Mouse (Mus musculus) limb, embryonic 12.5 days (tissue): ENCODE data around the gene Slc25a45. TPM values are rescaled to one million over a fixed set of nuclear protein-coding genes. Genes with fewer than 3 reads are reported as not detected.

Experiments
- ATAC-seq: fragments of 200-750 bp; cut with Nextera tagmentation; 2 replicates; pipeline ENCODE4 v1.8.0; 2017; ENCODE audit warnings: low read depth, moderate TSS enrichment; ENCODE audit not compliant: insufficient number of reproducible peaks, insufficient read depth, low FRiP score, low TSS enrichment
- H3K27ac ChIP-seq: fragments of 300-500 bp; sonication (generic); 2 replicates; pipeline ENCODE4 v1.5.1; 2016; ENCODE audit warnings: mild to moderate bottlenecking, moderate library complexity
- H3K27me3 ChIP-seq: fragments of 300-500 bp; sonication (generic); 2 replicates; pipeline ENCODE4 v1.6.1; 2016; ENCODE audit warnings: mild to moderate bottlenecking, moderate library complexity
- H3K36me3 ChIP-seq: fragments of 300-500 bp; sonication (generic); 2 replicates; pipeline ENCODE4 v1.6.1; 2016; ENCODE audit warnings: mild to moderate bottlenecking, moderate library complexity
- H3K4me1 ChIP-seq: fragments of 300-500 bp; sonication (generic); replicated peaks from 2 replicates; pipeline ENCODE4 v1.6.1; 2016
- H3K4me2 ChIP-seq: fragments of 300-500 bp; sonication (generic); 2 replicates; pipeline ENCODE4 v1.6.1; 2016; ENCODE audit warnings: mild to moderate bottlenecking, moderate library complexity
- H3K4me3 ChIP-seq: fragments of 300-500 bp; sonication (generic); replicated peaks from 2 replicates; pipeline ENCODE4 v1.5.1; 2016; ENCODE audit warnings: mild to moderate bottlenecking
- H3K9ac ChIP-seq: fragments of 300-500 bp; sonication (generic); replicated peaks from 2 replicates; pipeline ENCODE4 v1.6.1; 2016; ENCODE audit warnings: mild to moderate bottlenecking, moderate library complexity
- H3K9me3 ChIP-seq: fragments of 300-500 bp; sonication (generic); 2 replicates; pipeline ENCODE4 v1.6.1; 2016; ENCODE audit warnings: mild to moderate bottlenecking, moderate library complexity
- WGBS: fragments of 180-500 bp; shearing (Covaris S2); methylation state at CpG from one replicate; pipeline ENCODE4 v1.1.7; 2016; 5-methylcytosine and 5-hydroxymethylcytosine counted together
- polyA plus RNA-seq: library from polyadenylated mRNA; unstranded; fragments of >200 nt; fragmentation: Nextera tagmentation; extraction: Ambion mirVana; gene quantifications from 2 replicates; pipeline ENCODE4 v1.2.1, GENCODE M21; 2016

The Slc25a45 gene
- polyA plus RNA-seq, 1 experiment from 2014 or later = 1.2 TPM

DNA sequence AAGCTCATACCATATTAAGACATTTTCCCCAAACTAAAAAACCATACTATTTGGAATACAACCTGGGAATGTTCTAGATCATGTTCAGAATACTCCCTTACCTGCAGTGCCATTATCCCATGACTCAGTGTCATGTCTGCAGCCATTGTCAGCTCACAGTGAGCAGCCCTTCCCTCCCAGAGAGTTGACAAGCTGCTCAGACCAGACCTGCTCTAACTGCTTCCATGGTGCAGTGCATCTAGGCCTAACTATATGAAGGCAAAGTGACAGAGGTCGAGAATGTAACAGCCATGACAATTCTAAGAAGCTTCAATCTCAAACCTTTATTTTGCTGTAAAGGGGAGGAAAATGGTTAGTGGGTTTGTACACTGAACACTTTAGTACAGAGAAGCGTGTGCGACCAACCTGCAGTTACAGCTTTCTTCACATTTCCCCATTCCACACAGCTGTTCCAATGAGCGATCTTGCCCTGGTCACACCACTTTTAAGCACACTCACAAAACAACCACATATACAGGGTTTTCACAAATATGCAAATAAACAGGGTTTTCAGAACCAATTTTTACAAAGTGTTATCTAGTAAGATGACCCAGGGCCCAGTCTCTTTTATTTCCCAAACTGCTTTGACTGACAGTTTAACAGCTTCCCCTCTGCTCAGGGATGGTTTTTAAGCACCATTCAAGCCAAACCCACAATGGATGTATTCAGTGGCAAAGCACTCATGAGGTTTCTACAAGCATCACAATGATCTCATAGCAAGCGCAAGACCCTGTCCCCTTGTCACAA is 35.4 kb upstream of the Slc25a45 start:
- peak overlapping the region; percentile 2; the same call in 1 of the 2 replicates for H3K27ac ChIP-seq
- no peak overlapping the region for H3K4me3 ChIP-seq
- H3K36me3 ChIP-seq = no peaks in the 10 kb centered on the region
- ATAC-seq = no peak
- H3K9me3 ChIP-seq = no peaks in the 10 kb centered on the region
- peak overlapping the region; percentile 69; the same call in 1 of the 2 replicates for H3K4me2 ChIP-seq
- H3K4me1 ChIP-seq = peaks cover 55% of the 10 kb centered on the region
- H3K9ac ChIP-seq = no peak overlapping the region
- no peaks in the 10 kb centered on the region for H3K27me3 ChIP-seq
- 79% methylated on average over 5 of the region's 5 CpGs for WGBS

DNA sequence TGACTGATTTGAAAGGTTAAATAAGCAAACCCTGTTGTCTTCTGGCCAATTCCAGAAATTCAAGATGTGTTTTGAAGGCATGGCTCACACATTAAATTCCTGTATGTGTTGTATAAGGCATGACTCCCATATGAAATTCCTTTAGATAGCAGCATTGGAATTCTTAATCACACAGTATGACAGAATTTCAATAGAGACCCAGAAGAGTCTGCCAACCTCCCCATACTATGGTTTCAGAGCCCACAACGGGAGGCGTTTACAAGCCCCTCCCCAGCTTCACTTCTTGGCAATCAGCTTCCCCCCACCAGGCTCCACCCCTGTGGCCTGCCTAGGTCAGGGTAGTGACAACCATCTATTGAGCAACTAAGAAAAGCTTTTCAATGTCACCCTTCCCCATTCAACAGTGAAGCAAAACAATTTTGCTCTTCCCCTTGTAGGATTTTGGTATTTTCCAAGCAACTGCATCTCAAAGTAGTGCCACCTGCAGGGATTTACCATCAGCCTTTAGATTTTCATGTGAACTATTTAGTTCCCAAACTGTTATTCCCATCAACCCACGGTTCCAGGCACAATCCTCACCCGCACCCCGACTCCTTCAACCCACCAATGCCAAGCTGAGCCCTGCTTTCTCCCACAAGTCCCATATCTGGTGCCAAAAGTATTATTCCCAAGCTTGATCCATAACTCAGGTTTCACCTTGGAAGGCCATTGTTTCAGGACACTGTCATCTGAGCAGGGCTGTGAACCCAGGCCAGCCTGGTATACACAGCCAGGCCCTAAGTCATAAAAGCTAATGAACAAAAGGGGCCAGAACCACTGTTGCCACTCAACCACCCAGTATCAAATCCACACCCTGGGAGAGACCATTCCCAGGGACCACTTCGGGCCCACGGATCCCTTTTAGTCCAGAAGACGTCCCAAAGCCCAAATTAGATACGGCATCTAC is 34.5 kb upstream of the Slc25a45 start:
- Histone ChIP-seq H3K36me3 (no peaks in the 10 kb centered on the region), H3K9me3 (no peaks in the 10 kb centered on the region), H3K27me3 (no peaks in the 10 kb centered on the region), H3K9ac (peak overlapping the region; percentile 23; the same call in 1 of the 2 replicates), H3K4me3 (0 out of 2 replicates have a peak overlapping the region, but pooled peaks have one; percentile 11), H3K4me1 (peaks cover 64% of the 10 kb centered on the region), H3K27ac (0 out of 2 replicates have a peak overlapping the region, but pooled peaks have one; percentile 37), H3K4me2 (peak overlapping the region; percentile 69)
- 73% methylated on average over 9 of the region's 9 CpGs for WGBS
- no peak for ATAC-seq

DNA sequence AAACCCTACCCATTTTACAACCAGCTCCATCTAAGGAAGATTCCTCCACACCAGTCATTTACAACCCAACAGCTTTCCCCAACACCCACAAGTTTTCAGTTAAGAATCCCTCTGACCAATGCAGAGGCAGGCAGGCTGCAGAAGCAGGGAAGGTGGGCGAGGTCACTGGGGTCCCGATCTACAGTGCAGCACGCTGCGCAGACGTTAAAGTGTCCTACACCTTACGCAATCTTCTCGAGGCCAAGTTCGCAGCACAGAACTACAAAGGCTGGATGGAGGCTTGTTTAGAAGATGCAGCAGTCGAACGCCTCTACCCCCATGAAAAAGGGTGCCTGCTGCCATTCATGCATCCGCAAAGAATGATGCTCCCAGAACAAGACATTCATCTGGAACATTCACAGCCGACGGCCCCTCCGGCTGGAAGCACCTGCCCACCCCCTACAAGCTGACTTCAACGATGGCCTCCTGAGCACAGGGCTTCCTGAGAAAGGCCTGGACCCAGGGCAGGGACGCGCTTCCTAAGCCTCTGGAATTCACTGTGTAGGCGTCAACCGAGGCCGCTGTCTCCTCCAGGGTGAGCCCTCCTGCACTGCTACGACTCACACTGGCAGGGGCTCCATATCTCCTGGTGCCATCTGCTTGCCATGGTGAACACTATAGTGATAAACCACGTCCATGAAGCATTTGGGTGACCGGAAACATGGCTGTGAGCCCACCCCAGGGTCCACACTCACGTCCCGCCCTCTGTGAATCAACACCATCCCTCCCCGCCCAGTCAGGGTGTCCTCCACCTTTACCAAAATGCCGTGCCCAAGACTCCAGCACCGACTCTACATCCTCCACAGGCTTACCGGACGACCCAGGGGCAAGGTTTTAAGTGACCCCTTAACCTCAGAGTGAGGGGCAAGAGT is 33.6 kb upstream of the Slc25a45 start:
- H3K36me3 ChIP-seq = no peaks in the 10 kb centered on the region
- no peaks in the 10 kb centered on the region for H3K27me3 ChIP-seq
- peak overlapping the region; percentile 39 for H3K4me3 ChIP-seq
- H3K4me2 ChIP-seq = peak overlapping the region; percentile 69
- no peaks in the 10 kb centered on the region for H3K9me3 ChIP-seq
- H3K4me1 ChIP-seq = peaks cover 74% of the 10 kb centered on the region
- peak overlapping the region; percentile 37 for H3K27ac ChIP-seq
- no peak for ATAC-seq
- peak overlapping the region; percentile 23 for H3K9ac ChIP-seq
- 87% methylated on average over 30 of the region's 30 CpGs for WGBS

DNA sequence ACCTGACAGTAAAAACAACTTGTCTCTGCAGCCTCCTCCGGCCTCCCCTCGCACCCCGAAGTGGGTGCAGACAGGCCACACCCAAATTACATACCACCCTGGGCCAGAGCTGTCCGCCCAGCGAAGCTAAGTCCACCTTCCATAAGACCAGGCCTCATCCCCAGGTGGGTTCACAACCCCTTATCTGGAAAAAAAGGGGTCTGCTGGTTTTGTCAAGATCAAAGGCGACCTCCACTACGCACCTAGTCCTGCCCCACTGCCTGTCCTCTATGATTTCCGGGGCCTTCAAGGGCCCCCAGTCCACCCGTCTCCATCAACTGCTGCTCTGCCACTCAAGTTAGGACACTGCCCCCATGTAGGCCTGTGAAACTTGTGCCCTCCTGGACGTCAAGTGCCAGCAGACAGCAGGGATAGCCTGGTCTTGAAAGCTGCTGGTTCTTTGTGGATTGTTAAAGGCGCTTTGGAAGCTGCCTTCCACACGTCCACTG is 32.7 kb upstream of the Slc25a45 start:
- Histone ChIP-seq H3K9me3 (no peaks in the 10 kb centered on the region), H3K4me2 (peak overlapping the region; percentile 69), H3K4me1 (peaks cover 82% of the 10 kb centered on the region), H3K27me3 (no peaks in the 10 kb centered on the region), H3K27ac (peak overlapping the region; percentile 98), H3K9ac (peak overlapping the region; percentile 58), H3K4me3 (peak overlapping the region; percentile 39), H3K36me3 (no peaks in the 10 kb centered on the region)
- 78% methylated on average over 12 of the region's 12 CpGs for WGBS
- no peak for ATAC-seq

DNA sequence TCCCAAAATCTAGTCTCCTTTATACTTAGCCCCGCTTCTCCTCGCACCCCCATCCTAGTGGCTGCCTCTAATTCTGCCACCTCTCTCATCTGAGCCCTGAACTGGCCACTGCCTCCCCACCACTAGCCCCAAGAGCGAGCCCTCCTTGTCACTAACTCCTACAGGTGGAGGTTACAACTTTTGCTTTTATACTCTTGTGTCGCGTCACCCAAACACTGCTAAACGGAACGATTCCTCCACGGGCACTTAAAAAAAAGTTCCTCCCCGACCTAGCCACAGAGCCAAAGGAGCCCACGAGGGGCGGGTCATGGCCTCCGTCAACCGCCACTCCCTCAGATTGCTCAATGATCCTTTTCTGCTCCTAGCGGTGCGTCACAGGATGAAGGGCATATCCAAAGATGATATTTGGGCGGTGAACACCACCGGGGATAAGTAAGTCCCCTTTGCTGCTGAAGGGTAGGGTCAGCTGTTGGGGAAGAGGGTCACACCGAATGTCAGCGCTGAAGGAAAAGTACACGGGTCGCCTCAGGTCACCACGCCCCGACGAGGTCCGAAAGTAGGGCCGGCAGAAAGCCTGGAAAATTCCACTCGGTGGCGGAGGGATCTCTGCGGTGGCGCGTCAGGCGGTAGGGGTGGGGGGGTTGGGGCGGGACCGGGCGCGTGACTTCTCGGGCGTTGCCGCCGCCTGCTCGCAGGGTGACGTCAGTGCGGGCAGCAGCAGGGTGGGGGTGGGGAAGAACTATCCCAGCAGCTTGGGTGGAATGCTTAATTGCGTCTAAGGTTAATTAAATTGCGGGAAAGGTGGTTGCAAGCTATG is 32.1 kb upstream of the Slc25a45 start:
- H3K4me1 ChIP-seq = peaks cover 84% of the 10 kb centered on the region
- 6% methylated on average over 45 of the region's 45 CpGs for WGBS
- peak; percentile 32; the same call in 1 of the 2 replicates for ATAC-seq

DNA sequence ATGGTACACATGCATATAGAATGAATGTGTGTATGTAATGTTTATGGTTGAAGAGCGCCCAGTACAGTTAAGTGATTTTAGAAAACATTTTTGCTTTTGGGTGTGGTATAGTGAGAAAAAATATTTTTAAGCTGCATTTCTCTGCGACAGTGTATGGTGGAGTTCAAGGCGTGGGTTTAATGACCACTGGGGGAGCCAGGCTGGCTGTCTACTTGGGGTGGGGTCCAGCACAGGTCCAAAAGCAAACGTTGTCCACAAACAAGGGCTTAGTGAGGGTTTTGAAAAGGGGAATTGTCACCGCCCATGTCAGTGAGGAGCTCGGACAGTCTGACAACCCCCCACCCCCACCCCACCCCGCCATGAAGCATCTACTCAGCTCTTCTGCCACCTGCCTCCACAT is 31.5 kb upstream of the Slc25a45 start:
- no peaks in the 10 kb centered on the region for H3K27me3 ChIP-seq
- ATAC-seq = peak; percentile 12
- peak overlapping the region; percentile 39 for H3K4me3 ChIP-seq
- H3K9me3 ChIP-seq = no peaks in the 10 kb centered on the region
- H3K36me3 ChIP-seq = peaks cover 4% of the 10 kb centered on the region
- WGBS = 2% methylated on average over 7 of the region's 7 CpGs
- H3K9ac ChIP-seq = peak overlapping the region; percentile 58
- peak overlapping the region; percentile 69 for H3K4me2 ChIP-seq
- peak overlapping the region; percentile 98 for H3K27ac ChIP-seq
- H3K4me1 ChIP-seq = peaks cover 81% of the 10 kb centered on the region

More for the DNA sequence above, 32.1 kb upstream of the Slc25a45 start:
- Histone ChIP-seq H3K9ac (peak overlapping the region; percentile 58), H3K36me3 (no peaks in the 10 kb centered on the region), H3K27ac (peak overlapping the region; percentile 98), H3K4me3 (peak overlapping the region; percentile 39), H3K4me2 (peak overlapping the region; percentile 69), H3K9me3 (no peaks in the 10 kb centered on the region), H3K27me3 (no peaks in the 10 kb centered on the region)

DNA sequence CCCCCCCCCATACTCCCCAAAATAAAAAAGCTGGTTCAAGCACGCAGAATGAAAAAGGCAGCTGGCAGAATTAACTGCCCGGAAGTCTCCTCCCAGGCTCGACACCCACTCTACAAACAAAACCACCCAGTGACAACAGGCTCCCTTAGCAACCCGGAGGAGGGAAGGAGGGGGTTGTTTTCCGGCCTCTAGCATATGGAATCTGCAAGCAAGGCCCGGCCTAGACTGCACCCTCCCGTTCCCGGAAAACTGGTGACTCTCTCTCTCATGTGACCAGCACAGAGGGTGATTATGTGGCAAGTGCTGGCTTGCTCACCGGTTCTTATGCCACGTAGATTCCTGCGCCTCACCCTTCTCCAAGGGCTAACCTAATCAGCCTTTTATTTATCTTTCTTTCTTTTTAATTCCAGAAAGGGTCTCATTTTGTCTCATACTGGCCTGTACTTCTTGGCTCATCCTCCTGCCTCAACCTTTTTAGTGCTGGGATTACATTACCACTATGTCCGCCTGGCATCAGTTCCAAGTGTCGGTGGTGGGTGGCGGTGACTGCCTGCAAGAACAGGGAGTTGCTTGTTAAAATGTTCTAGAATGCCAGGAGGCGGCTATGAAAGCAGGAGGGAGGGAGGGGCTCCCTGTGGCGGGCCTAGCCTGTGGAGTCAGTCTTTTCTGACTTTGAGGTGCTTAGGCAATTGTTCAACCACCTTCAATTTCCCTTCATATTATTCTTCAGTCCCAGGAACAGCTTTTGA is 30.9 kb upstream of the Slc25a45 start:
- peaks cover 76% of the 10 kb centered on the region for H3K4me1 ChIP-seq
- peak overlapping the region; percentile 69 for H3K4me2 ChIP-seq
- H3K9ac ChIP-seq = peak overlapping the region; percentile 58
- peaks cover 9% of the 10 kb centered on the region for H3K36me3 ChIP-seq
- peak overlapping the region; percentile 98 for H3K27ac ChIP-seq
- peak overlapping the region; percentile 39 for H3K4me3 ChIP-seq
- no peaks in the 10 kb centered on the region for H3K9me3 ChIP-seq
- no peaks in the 10 kb centered on the region for H3K27me3 ChIP-seq
- peak; percentile 66 for ATAC-seq
- WGBS = 2% methylated on average over 16 of the region's 16 CpGs

DNA sequence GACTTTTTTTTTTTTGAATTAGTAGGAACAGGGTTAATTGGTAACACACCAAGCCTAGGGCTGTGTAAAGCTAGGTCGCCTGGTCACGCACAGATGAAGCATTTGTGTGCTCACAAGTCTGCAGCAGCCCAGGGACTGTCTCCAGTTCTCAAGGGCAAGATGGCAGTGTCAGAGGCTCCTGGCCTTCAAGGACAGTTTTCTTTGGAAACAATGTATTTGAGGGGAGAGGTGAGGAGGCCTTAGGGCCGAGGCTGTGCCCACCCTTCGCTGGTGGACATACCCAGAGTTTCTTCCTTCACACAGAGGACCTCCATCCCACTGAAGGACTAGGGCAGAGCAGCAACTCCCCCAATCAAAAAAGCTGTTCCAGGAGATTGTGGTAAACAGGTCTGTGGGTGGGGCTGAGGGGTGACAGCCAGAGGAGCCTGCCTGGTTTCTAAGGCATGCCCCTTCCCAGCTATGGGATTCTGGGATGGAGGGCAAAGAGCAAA is 30.3 kb upstream of the Slc25a45 start:
- Histone ChIP-seq H3K4me1 (peaks cover 75% of the 10 kb centered on the region), H3K4me3 (0 out of 2 replicates have a peak overlapping the region, but pooled peaks have one; percentile 39), H3K4me2 (peak overlapping the region; percentile 69)

More for the DNA sequence above, 30.3 kb upstream of the Slc25a45 start:
- H3K27me3 ChIP-seq = no peaks in the 10 kb centered on the region
- H3K9ac ChIP-seq = peak overlapping the region; percentile 58; the same call in 1 of the 2 replicates
- peak overlapping the region; percentile 98 for H3K27ac ChIP-seq
- peaks cover 16% of the 10 kb centered on the region for H3K36me3 ChIP-seq
- 28% methylated on average over 4 of the region's 4 CpGs for WGBS
- H3K9me3 ChIP-seq = no peaks in the 10 kb centered on the region
- ATAC-seq = no peak
